Mouse (Mus musculus) T-helper 2 cell (primary cell): Measurements from ENCODE around the gene Rbm10.

Experiments used
- in situ Hi-C: fragments of 300-600 bp; cut with MboI, MseI; formaldehyde crosslinking; loops from one replicate; pipeline ENCODE4 v1.15.1; 2025; ENCODE audit warnings: high pct_unique_total_duplicates

Rbm10 gene

GRCm38 (mm10) chrX:20695842-20696241, 78.5 kb downstream of the Rbm10 start:
- in situ Hi-C loops: no loop called here
